Mouse (Mus musculus) embryonic facial prominence, embryonic 13.5 days (tissue): ENCODE data around the gene Eif3j1. TPM values are rescaled to one million over a fixed set of nuclear protein-coding genes. Genes with fewer than 3 reads are reported as not detected.
"Not testable (repeated sequence)": the region's sequence is repeated elsewhere in the genome, so short reads cannot be mapped to it uniquely, and the experiment has no call there.

Experiments
- ATAC-seq: fragments of 200-750 bp; cut with Nextera tagmentation; 2 replicates; pipeline ENCODE4 v1.8.0; 2017; ENCODE audit warnings: low read depth; ENCODE audit not compliant: insufficient number of reproducible peaks, insufficient read depth, low FRiP score, low TSS enrichment
- H3K27ac ChIP-seq: fragments of 300-500 bp; sonication (generic); 2 replicates; pipeline ENCODE4 v1.5.1; 2015; ENCODE audit warnings: moderate library complexity, mild to moderate bottlenecking, inconsistent platforms
- H3K27me3 ChIP-seq: fragments of 300-500 bp; sonication (generic); 2 replicates; pipeline ENCODE4 v1.6.1; 2015; ENCODE audit warnings: mild to moderate bottlenecking, inconsistent platforms
- H3K36me3 ChIP-seq: fragments of 300-500 bp; sonication (generic); 2 replicates; pipeline ENCODE4 v1.6.1; 2015; ENCODE audit warnings: mild to moderate bottlenecking, inconsistent platforms
- H3K4me1 ChIP-seq: fragments of 300-500 bp; sonication (generic); 2 replicates; pipeline ENCODE4 v1.6.1; 2015; ENCODE audit warnings: inconsistent platforms
- H3K4me2 ChIP-seq: fragments of 300-500 bp; sonication (generic); 2 replicates; pipeline ENCODE4 v1.6.1; 2015; ENCODE audit warnings: moderate library complexity, mild to moderate bottlenecking, inconsistent platforms
- H3K4me3 ChIP-seq: fragments of 300-500 bp; sonication (generic); 2 replicates; pipeline ENCODE4 v1.5.1; 2015; ENCODE audit warnings: mild to moderate bottlenecking, inconsistent platforms
- H3K9ac ChIP-seq: fragments of 300-500 bp; sonication (generic); 2 replicates; pipeline ENCODE4 v1.6.1; 2015; ENCODE audit warnings: mild to moderate bottlenecking, inconsistent platforms
- H3K9me3 ChIP-seq: fragments of 300-500 bp; sonication (generic); 2 replicates; pipeline ENCODE4 v1.6.1; 2016; ENCODE audit warnings: inconsistent platforms
- WGBS: fragments of 180-500 bp; shearing (Covaris S2); methylation state at CpG from one replicate; pipeline ENCODE4 v1.1.7; 2015; ENCODE audit warnings: mixed read lengths; 5-methylcytosine and 5-hydroxymethylcytosine counted together
- polyA plus RNA-seq: library from polyadenylated mRNA; unstranded; fragments of >200 nt; fragmentation: Nextera tagmentation; extraction: Ambion mirVana; gene quantifications from 2 replicates; pipeline ENCODE4 v1.2.1, GENCODE M21; 2015

Eif3j1 gene
- polyA plus RNA-seq, 1 experiment from 2014 or later = 13.1 TPM

DNA sequence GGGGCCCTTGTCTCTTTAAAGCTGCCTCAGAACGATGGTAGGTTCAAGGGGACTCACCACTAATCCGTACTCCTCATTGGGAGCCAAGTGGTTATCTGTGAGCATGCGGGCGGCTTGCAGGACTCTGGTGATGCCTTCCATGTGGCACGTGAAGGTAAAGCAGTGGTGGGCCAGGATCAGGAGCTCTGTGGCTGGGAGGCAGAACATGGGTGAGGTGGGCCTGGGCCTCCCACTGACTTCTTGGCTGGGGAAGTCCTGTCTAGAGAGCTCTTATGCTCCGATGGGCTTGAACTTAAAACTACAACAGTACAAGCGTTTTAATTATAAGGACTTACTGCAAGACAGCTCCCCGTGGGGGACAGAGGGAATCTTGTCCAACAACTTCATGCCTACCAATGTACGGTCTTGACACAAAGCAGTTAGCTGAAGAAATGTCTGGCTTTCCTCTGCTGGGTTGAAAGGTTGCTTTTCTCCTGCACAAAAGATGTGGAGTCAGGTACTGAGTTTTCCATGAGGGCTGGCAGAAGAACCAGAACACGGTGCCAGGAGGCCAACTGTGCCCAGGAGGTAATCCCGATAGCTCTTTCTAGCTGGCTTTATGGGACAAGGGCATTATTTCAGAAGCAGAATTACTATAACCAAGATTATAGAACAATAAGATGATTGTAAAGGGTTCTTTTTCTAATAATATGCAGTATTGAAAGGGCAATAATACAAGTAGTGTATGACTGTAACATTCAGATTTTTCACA is 31.2 kb downstream of the Eif3j1 start:
- 91% methylated on average over 11 of the region's 11 CpGs for WGBS

GRCm38 (mm10) chr2:122065200-122065969 is 37.0 kb downstream of the Eif3j1 start:
- Histone ChIP-seq H3K4me1 (no peaks in the 10 kb centered on the region), H3K27me3 (no peaks in the 10 kb centered on the region), H3K4me3 (no peak overlapping the region), H3K36me3 (peaks cover 61% of the 10 kb centered on the region), H3K9me3 (no peaks in the 10 kb centered on the region), H3K9ac (no peak overlapping the region), H3K27ac (no peak overlapping the region), H3K4me2 (no peak overlapping the region)
- no peak for ATAC-seq
- WGBS = 55% methylated on average over 14 of the region's 14 CpGs

More for the DNA sequence above, 31.2 kb downstream of the Eif3j1 start:
- Histone ChIP-seq H3K27ac (no peak overlapping the region), H3K27me3 (no peaks in the 10 kb centered on the region), H3K9ac (no peak overlapping the region), H3K4me2 (no peak overlapping the region), H3K36me3 (peaks cover 59% of the 10 kb centered on the region), H3K4me1 (no peaks in the 10 kb centered on the region), H3K4me3 (no peak overlapping the region), H3K9me3 (no peaks in the 10 kb centered on the region)
- ATAC-seq = no peak

- no peak overlapping the region for H3K27ac ChIP-seq
- ATAC-seq = no peak
- peaks cover 64% of the 10 kb centered on the region for H3K36me3 ChIP-seq
- no peaks in the 10 kb centered on the region for H3K4me1 ChIP-seq
- no peaks in the 10 kb centered on the region for H3K27me3 ChIP-seq
- H3K9ac ChIP-seq = no peak overlapping the region
- H3K4me2 ChIP-seq = no peak overlapping the region
- WGBS = 83% methylated on average over 8 of the region's 8 CpGs
- H3K9me3 ChIP-seq = no peaks in the 10 kb centered on the region
- no peak overlapping the region for H3K4me3 ChIP-seq
Measured at GRCm38 (mm10) chr2:122066241-122066640, 37.9 kb downstream of the Eif3j1 start.

- H3K4me3 ChIP-seq = no peak overlapping the region
- no peak for ATAC-seq
- no peaks in the 10 kb centered on the region for H3K4me1 ChIP-seq
- H3K4me2 ChIP-seq = no peak overlapping the region
- H3K27me3 ChIP-seq = no peaks in the 10 kb centered on the region
- H3K9me3 ChIP-seq = no peaks in the 10 kb centered on the region
- peaks cover 66% of the 10 kb centered on the region for H3K36me3 ChIP-seq
- 87% methylated on average over 6 of the region's 6 CpGs for WGBS
- no peak overlapping the region for H3K9ac ChIP-seq
- H3K27ac ChIP-seq = no peak overlapping the region
Measured at GRCm38 (mm10) chr2:122069144-122069912, 41.0 kb downstream of the Eif3j1 start.

- Histone ChIP-seq H3K4me2 (no peak overlapping the region), H3K9me3 (no peaks in the 10 kb centered on the region), H3K4me1 (no peaks in the 10 kb centered on the region), H3K36me3 (peaks cover 66% of the 10 kb centered on the region), H3K27me3 (no peaks in the 10 kb centered on the region), H3K4me3 (no peak overlapping the region), H3K9ac (no peak overlapping the region), H3K27ac (no peak overlapping the region)
- no peak for ATAC-seq
- WGBS = 37% methylated on average over 5 of the region's 5 CpGs
Measured at GRCm38 (mm10) chr2:122069922-122070321, 41.6 kb downstream of the Eif3j1 start.

DNA sequence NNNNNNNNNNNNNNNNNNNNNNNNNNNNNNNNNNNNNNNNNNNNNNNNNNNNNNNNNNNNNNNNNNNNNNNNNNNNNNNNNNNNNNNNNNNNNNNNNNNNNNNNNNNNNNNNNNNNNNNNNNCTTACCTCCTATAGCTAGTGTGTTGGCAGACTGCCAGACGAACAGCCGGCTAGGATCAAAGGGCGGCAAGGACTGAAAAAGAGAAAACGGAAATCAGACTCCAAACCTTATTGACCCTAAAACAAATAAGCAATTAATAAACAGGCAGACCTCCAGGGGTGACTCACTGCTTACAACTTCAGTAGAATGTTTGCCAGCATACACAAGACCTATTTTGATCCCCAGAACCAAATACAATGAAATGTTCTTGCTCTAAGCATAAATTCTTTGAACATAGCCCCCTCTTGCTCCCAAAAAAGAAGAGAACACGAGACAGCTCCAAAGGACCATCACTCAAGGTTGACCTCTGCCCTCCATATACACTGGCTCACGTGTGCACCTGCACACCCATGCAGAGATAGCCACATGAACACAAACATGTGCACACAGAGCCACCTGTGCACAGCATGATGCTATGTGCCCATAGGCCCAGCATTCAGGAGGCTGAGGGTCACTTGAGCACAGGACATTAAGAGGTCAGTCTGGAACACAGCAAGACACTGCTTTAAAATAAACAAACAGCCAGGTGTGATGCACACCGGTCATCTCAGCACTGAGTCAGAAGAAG is 53.5 kb downstream of the Eif3j1 start:
- ATAC-seq = no peak
- 61% methylated on average over 7 of the region's 7 CpGs for WGBS
- H3K4me1 ChIP-seq = no peaks in the 10 kb centered on the region
- no peak overlapping the region for H3K27ac ChIP-seq
- H3K4me2 ChIP-seq = no peak overlapping the region
- no peak overlapping the region for H3K9ac ChIP-seq
- no peaks in the 10 kb centered on the region for H3K27me3 ChIP-seq
- H3K36me3 ChIP-seq = peaks cover 77% of the 10 kb centered on the region
- no peak overlapping the region for H3K4me3 ChIP-seq
- H3K9me3 ChIP-seq = no peaks in the 10 kb centered on the region

DNA sequence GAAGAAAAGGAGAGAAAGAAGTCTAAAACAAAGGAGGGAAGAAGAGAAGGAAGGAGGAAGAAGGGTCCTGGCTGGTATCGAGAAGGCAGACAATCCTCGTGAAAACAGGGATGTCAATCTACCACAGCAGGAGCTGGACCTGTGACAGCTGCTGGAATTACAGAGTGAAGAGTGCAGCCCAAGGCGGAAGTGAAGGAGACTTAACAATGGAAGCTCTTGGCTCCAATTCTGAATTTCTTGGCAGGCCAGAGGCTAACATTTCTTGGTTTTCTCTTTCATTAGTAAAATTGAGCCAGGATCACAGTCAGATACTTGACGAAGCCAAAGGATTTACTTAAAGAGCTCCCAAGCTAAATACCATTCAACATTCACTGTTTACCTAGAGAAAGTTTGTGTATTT is 58.1 kb downstream of the Eif3j1 start:
- Histone ChIP-seq H3K27ac (no peak overlapping the region), H3K9ac (no peak overlapping the region), H3K4me3 (no peak overlapping the region), H3K4me1 (no peaks in the 10 kb centered on the region), H3K9me3 (no peaks in the 10 kb centered on the region), H3K36me3 (peaks cover 84% of the 10 kb centered on the region), H3K27me3 (no peaks in the 10 kb centered on the region), H3K4me2 (no peak overlapping the region)
- 83% methylated on average over 4 of the region's 4 CpGs for WGBS
- no peak for ATAC-seq

DNA sequence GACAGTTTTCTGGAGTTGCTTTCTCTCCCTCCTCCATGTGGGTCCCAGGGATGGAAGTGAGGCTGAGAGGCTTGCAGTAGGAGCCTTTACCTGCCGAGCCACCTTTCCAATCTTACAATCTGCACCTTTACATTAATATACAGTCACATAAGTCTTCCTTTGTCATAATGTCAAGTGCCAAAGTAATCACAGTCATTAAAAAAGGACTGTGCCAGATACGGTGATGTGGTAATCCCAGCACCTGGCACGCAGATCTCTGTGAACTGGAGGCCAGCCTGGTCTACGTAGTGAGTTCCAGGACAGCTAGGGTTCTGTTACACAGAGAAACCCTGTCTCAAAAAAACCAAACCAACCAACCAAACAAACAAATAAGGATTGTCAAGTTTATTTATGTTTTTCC is 65.5 kb downstream of the Eif3j1 start:
- no peak for ATAC-seq
- Histone ChIP-seq H3K9me3 (no peaks in the 10 kb centered on the region), H3K9ac (no peak overlapping the region), H3K27me3 (no peaks in the 10 kb centered on the region), H3K36me3 (peaks cover 71% of the 10 kb centered on the region), H3K4me3 (no peak overlapping the region), H3K27ac (no peak overlapping the region), H3K4me1 (no peaks in the 10 kb centered on the region), H3K4me2 (no peak overlapping the region)
- WGBS = 88% methylated on average over 4 of the region's 4 CpGs

GRCm38 (mm10) chr2:122097686-122098085 is 69.3 kb downstream of the Eif3j1 start:
- H3K9me3 ChIP-seq, H3K4me1 ChIP-seq, ATAC-seq, H3K27ac ChIP-seq, H3K27me3 ChIP-seq, H3K9ac ChIP-seq, H3K4me2 ChIP-seq, H3K4me3 ChIP-seq: not testable (repeated sequence)
- H3K36me3 ChIP-seq = peaks cover 71% of the 10 kb centered on the region
- 79% methylated on average over 5 of the region's 5 CpGs for WGBS

- H3K9me3 ChIP-seq = no peaks in the 10 kb centered on the region
- H3K36me3 ChIP-seq = peaks cover 67% of the 10 kb centered on the region
- ATAC-seq = no peak
Measured at GRCm38 (mm10) chr2:122102070-122102469, 73.7 kb downstream of the Eif3j1 start.

More at GRCm38 (mm10) chr2:122102070-122102469, 73.7 kb downstream of the Eif3j1 start:
- H3K4me2 ChIP-seq = no peak overlapping the region
- H3K4me3 ChIP-seq = no peak overlapping the region
- no peaks in the 10 kb centered on the region for H3K27me3 ChIP-seq
- H3K4me1 ChIP-seq = no peaks in the 10 kb centered on the region
- H3K27ac ChIP-seq = no peak overlapping the region
- H3K9ac ChIP-seq = no peak overlapping the region
